Mouse (Mus musculus) CD4-positive, CD25-positive, alpha-beta regulatory T cell, adult 2 months (primary cell): Measurements from ENCODE around the gene Lrrd1.
"Not testable (repeated sequence)": the region's sequence is repeated elsewhere in the genome, so short reads cannot be mapped to it uniquely, and the experiment has no call there.

ENCODE experiments used
- DNase-seq: peaks from one replicate; pipeline ENCODE4 v3.0.0-alpha.2; 2012; ENCODE audit warnings: low read depth, low spot score

Lrrd1 gene

DNA sequence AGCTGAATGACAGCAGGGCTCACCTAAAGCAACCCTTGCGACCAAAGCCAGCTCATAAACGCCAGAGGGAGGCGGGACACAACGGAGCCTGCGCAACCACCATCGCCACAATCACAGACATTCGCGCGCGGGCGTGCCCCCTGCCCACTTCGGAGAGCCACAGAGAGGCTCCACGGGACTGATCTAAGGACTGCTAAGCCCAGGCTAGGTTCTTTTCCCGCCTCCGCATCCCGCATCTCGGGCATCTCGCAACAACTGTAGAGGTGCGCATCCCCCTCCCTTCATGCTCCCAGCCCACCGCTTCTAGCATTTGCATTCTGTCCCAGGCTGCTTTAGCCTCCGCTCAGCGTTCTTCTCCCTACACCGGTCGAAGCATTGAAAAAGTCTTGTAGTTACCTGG is at the start of gene Lrrd1:
Gene Lrrd1, plus strand, starts transcription at position 148 of the 400 bp plus-strand sequence.
- DNase-seq, result no peak

DNA sequence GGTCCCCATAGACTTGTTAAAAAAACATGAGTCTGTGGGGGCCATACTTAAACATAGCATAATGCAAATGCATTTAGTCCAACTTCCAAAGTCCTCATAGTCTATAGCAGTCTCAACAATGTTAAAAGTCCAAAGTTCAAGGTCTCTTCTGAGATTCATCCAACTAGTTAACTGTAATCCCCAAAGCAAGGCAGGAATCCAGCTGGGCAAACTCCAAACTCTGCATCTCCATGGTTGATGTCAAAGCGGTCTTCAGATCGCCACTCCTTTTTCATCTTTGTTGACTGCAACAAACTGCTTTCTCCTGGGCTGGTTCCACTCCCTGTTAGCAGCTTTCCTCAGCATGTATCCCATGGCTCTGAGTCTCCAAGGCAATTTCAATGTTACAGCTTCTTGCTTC is 47.9 kb upstream of the Lrrd1 start:
- DNase-seq, result not testable (repeated sequence)

DNA sequence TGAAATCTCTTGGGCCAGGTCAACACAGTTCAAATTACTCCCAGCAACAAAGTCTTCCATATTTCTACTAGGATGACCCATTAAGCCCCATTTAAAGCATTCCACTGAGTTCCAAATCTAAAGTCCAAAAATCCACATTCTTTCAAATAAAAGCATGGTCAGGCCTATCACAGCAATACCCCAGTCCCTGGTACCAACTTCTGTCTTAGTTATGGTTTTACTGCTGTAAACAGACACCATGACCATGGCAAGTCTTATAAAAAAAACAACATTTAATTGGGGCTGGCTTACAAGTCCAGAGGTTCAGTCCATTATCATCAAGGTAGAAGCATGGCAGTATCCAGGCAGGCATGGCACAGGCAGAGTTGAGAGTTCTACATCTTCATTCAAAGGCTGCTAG is 46.3 kb upstream of the Lrrd1 start:
- DNase-seq, result not testable (repeated sequence)

DNA sequence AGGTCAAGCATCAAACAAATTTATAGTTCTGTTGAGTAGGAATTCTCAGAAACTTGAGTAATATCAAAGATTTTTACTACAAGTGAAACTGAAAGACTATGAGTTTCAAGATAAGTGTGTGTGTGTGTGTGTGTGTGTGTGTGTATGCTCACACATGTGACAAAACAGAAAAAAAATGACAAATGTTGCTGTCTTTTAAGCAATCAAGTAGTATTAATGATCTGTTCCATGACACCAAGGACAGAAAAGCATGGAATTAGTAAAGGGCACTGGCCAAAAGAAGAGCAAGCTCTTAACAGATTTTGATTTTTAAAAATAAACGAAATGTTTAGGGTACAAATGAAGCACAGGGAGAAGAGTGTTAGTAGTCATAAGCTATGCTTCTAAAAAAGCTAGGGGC is 44.9 kb upstream of the Lrrd1 start:
- DNase-seq, result peak; percentile 24

GRCm38 (mm10) chr5:3800881-3801280 is 44.1 kb upstream of the Lrrd1 start:
- peak; percentile 43 for DNase-seq

DNA sequence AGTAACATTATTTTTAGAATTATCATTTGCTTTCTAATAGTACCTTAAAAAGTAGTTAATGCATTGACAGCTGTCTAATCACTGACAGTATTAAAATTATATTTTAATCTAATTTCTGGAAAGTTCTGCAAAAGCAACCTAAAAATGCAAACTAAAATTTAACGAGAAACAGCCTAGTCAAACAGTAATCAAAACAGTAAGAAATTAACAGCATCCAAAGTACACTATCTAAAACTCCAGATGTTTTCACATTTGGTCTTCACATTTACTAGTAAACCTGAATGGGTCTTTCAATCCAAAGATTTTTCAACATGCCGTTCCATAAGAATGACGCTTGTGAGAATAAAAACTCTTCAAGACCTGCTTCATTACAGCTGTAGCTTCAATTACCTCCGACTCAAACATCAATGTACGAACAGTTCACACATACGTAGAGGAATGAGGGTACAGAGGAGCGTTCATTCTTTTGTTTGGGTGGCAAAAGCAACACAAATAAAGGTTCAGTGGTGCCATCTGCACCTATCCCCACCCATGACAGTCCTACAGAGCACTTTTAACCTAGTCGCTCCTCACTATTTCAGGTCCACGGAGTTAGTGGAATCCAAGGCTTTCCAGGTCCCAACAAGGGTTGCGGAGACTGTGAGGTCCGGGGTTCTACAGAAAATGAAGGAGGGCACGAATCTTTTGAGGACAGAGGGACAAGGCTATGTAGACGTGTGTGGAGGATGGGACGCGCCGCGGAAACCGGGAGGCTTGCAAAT is 43.1 kb upstream of the Lrrd1 start:
- DNase-seq, result no peak

GRCm38 (mm10) chr5:3802433-3803291 is 42.3 kb upstream of the Lrrd1 start, which contains the start of the genes Ankib1 and Krit1:
Ankib1 (minus strand) TSS chr5:3802925.
Krit1 (plus strand) TSS chr5:3803184.
- DNase-seq, result peak; percentile 91

- DNase-seq, result peak; percentile 42
Observed at GRCm38 (mm10) chr5:3803292-3804165, 41.4 kb upstream of the Lrrd1 start.

- DNase-seq, result peak; percentile 14
Observed at GRCm38 (mm10) chr5:3808472-3808871, 36.5 kb upstream of the Lrrd1 start.

- DNase-seq, result no peak
Observed at GRCm38 (mm10) chr5:3834107-3834506, 10.9 kb upstream of the Lrrd1 start.

- DNase-seq, result no peak
Observed at GRCm38 (mm10) chr5:3870161-3870560, 25.2 kb downstream of the Lrrd1 start.

GRCm38 (mm10) chr5:3872348-3872747 is 27.4 kb downstream of the Lrrd1 start:
- DNase-seq, result no peak

DNA sequence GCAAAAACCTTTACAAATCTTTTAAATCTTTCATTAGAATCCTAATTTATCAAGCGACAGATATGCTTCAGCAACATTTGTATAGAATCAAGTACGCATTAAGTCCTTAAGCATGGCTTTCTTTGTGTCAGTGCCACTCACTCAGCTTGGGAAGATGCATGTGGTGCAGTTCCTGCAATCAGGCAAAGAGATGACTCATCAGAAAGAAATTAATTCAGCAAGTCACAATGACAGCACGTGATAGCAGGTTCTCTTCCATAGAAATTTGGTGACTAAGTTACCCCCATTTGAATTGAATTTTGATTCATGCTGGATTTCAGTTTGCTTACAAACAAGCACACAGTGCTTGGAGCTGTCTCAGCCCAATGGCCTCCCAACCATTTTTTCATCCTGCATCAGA is 28.5 kb downstream of the Lrrd1 start:
- no peak for DNase-seq

- DNase-seq, result peak; percentile 47
Observed at GRCm38 (mm10) chr5:3886862-3887261, 41.9 kb downstream of the Lrrd1 start.

DNA sequence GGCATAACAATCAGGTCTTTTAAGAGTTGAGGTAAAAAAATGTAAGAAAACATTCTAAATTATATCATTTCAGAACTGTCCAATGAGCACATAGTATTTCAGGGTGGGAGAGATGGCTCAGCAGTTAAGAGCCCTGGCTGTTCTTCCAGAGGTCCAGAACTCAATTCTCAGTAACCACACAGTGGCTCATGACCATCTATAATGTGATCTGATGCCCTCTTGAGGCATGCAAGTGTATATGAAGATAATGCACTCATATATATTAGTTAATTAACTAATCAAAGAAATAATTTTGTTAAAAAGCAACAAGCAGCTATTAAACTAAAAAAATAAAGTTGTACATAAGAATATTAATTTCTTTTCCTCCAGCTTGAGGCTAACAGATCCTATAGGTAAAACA is 44.2 kb downstream of the Lrrd1 start:
- peak; percentile 17 for DNase-seq

DNA sequence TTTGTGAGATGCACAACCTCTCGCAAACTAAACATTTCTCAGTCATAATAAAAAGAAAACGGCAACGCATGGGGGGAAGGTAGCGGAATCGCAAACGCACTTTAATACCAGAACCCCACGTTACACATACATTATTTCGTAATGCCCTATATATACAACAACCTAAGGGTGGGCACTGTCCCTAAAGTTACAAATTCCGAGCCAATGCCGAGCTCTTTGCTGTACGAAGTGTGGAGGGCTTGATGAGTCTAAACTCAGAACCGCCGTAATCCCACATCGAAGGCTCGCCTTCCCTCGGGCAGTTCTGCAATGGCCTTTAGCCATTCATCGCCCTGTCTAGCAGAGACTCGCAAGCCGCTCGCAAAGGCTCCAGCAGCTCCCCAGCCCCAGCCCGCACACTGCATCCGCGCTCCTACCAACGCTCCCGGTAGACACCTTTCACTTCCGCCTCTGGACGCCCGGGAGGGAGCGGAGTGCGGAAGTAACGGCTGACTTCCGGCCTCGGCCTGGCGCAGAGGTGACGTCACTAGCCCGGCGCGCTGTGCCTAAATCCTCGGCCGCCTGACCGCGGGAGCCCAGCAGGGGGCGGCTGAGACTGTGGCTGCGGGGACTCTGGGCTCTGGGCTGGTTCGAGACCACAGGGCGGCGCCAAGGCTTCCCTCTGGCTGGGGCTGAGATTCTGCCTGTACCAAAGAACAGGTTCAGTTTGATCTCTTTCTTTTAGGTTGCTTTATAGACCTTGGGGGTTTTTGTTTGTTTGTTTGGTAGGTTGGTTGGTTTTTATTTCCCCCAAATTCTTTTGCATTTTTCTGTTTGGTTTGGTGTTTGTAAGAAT is 48.7 kb downstream of the Lrrd1 start, which contains the start of gene Mterf1a:
Gene Mterf1a, minus strand, starts transcription at position 475 of the 835 bp plus-strand sequence.
- peak; percentile 50 for DNase-seq

DNA sequence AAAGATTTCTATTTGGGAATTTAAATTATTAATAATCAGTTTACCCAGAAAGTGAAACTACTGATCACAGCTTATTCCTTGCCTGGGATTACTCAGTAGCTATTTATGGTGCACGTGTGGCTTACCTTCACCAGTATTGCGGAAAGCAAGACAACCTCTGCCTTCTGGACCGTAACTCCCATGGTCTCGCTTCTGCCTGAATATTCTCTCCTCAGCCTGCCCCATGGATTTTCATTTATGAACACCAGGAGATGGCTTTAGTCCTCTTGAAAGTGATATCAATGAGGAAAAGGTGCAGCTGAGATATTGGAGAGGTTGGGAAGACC is 49.3 kb downstream of the Lrrd1 start:
- DNase-seq, result not testable (repeated sequence)

GRCm38 (mm10) chr5:3905471-3905870 is 60.5 kb downstream of the Lrrd1 start:
- DNase-seq, result no peak
